Mouse (Mus musculus): ENCODE measurements around the gene Ccdc163. TPM values are rescaled to one million over a fixed set of nuclear protein-coding genes. Genes with fewer than 3 reads are reported as not detected.

Gene Ccdc163
- total RNA-seq, 1 experiment = 21.9 TPM

GRCm38 (mm10) chr4:116692146-116692545, 16.2 kb upstream of the Ccdc163 start:
- peaks cover 69% of the 10 kb centered on the region for H3K36me3 ChIP-seq (ENCODE audit: control insufficient read depth, insufficient read depth, low read length, poor library complexity, severe bottlenecking)
- H3K9me3 ChIP-seq (ENCODE audit: control insufficient read depth, insufficient read depth, low read depth, low read length) = no peaks in the 10 kb centered on the region
- in situ Hi-C loops (cut with MboI; ENCODE audit: low sequenced_read_pairs in 2 of 2, unreplicated experiment in 2 of 2) = no loop called here
- H3K4me1 ChIP-seq (ENCODE audit: control insufficient read depth in 2 of 2, insufficient read depth in 2 of 2, low read length in 2 of 2, poor library complexity in 1 of 2) = peaks cover 2 to 3% of the 10 kb centered on the region in 2 experiments; a peak in 1 of 4 replicates
- no peak overlapping the region for H3K4me3 ChIP-seq (ENCODE audit: insufficient read depth in 1 of 2, low read depth in 1 of 2, low read length in 2 of 2, poor library complexity in 1 of 2, severe bottlenecking in 1 of 2)
- DNase-seq (ENCODE audit: low read depth, low spot score) = no peak
- H3K27ac ChIP-seq (ENCODE audit: insufficient read depth, low read depth, low read length, poor library complexity, severe bottlenecking) = no peak overlapping the region
- TF ChIP-seq ZC3H11A (IDR thresholded peaks at IDR 0.05; ENCODE audit: borderline replicate concordance, low read depth, low read length) = no peak
- TF ChIP-seq ZNF384 (IDR thresholded peaks at IDR 0.05; ENCODE audit: low read depth, low read length) = no peak
- TF ChIP-seq MAFK (IDR thresholded peaks at IDR 0.05; ENCODE audit: insufficient read depth, low read depth, low read length) = no peak
- no peak overlapping the region for H3K9ac ChIP-seq (ENCODE audit: insufficient read depth, low read depth, low read length, poor library complexity, severe bottlenecking)

GRCm38 (mm10) chr4:116693785-116694184, 14.5 kb upstream of the Ccdc163 start:
- in situ Hi-C loops (cut with MboI; ENCODE audit: low sequenced_read_pairs in 2 of 2, unreplicated experiment in 2 of 2) = no loop called here
- H3K9ac ChIP-seq (ENCODE audit: insufficient read depth, low read depth, low read length, poor library complexity, severe bottlenecking) = no peak overlapping the region
- no peaks in the 10 kb centered on the region for H3K9me3 ChIP-seq (ENCODE audit: control insufficient read depth, insufficient read depth, low read depth, low read length)
- H3K4me3 ChIP-seq (ENCODE audit: insufficient read depth in 1 of 2, low read depth in 1 of 2, low read length in 2 of 2, poor library complexity in 1 of 2, severe bottlenecking in 1 of 2) = no peak overlapping the region
- no peak for DNase-seq (ENCODE audit: low read depth, low spot score)
- no peak overlapping the region for H3K27ac ChIP-seq (ENCODE audit: insufficient read depth, low read depth, low read length, poor library complexity, severe bottlenecking)
- TF ChIP-seq ZNF384 (IDR thresholded peaks at IDR 0.05; ENCODE audit: low read depth, low read length) = no peak
- no peak for TF ChIP-seq ZC3H11A (IDR thresholded peaks at IDR 0.05; ENCODE audit: borderline replicate concordance, low read depth, low read length)
- no peak for TF ChIP-seq CHD2 (IDR thresholded peaks at IDR 0.05; ENCODE audit: low read depth, low read length)
- TF ChIP-seq HCFC1 (IDR thresholded peaks at IDR 0.05; ENCODE audit: borderline replicate concordance, insufficient read depth, low read length) = no peak
- no peak for TF ChIP-seq MAFK (IDR thresholded peaks at IDR 0.05; ENCODE audit: insufficient read depth, low read depth, low read length)
- H3K36me3 ChIP-seq (ENCODE audit: control insufficient read depth, insufficient read depth, low read length, poor library complexity, severe bottlenecking) = peaks cover 72% of the 10 kb centered on the region
- peaks cover 0 to 2% of the 10 kb centered on the region in 2 experiments; a peak in 1 of 4 replicates for H3K4me1 ChIP-seq (ENCODE audit: control insufficient read depth in 2 of 2, insufficient read depth in 2 of 2, low read length in 2 of 2, poor library complexity in 1 of 2)

GRCm38 (mm10) chr4:116698693-116699342, 9.5 kb upstream of the Ccdc163 start:
- Histone ChIP-seq H3K36me3 (ENCODE audit: control insufficient read depth, insufficient read depth, low read length, poor library complexity, severe bottlenecking) (peaks cover 37% of the 10 kb centered on the region), H3K9ac (ENCODE audit: insufficient read depth, low read depth, low read length, poor library complexity, severe bottlenecking) (no peak overlapping the region), H3K27ac (ENCODE audit: insufficient read depth, low read depth, low read length, poor library complexity, severe bottlenecking) (no peak overlapping the region), H3K4me1 (ENCODE audit: control insufficient read depth in 2 of 2, insufficient read depth in 2 of 2, low read length in 2 of 2, poor library complexity in 1 of 2) (no peaks in the 10 kb centered on the region), H3K4me3 (ENCODE audit: insufficient read depth in 1 of 2, low read depth in 1 of 2, low read length in 2 of 2, poor library complexity in 1 of 2, severe bottlenecking in 1 of 2) (no peak overlapping the region), H3K9me3 (ENCODE audit: control insufficient read depth, insufficient read depth, low read depth, low read length) (no peaks in the 10 kb centered on the region)
- in situ Hi-C loops (cut with MboI; ENCODE audit: low sequenced_read_pairs in 2 of 2, unreplicated experiment in 2 of 2) = no loop called here
- DNase-seq (ENCODE audit: low read depth, low spot score) = no peak
- no peak for TF ChIP-seq CHD2 (IDR thresholded peaks at IDR 0.05; ENCODE audit: low read depth, low read length)
- TF ChIP-seq ZC3H11A (IDR thresholded peaks at IDR 0.05; ENCODE audit: borderline replicate concordance, low read depth, low read length) = no peak
- TF ChIP-seq MAFK (IDR thresholded peaks at IDR 0.05; ENCODE audit: insufficient read depth, low read depth, low read length) = no peak
- TF ChIP-seq HCFC1 (IDR thresholded peaks at IDR 0.05; ENCODE audit: borderline replicate concordance, insufficient read depth, low read length) = no peak
- TF ChIP-seq ZNF384 (IDR thresholded peaks at IDR 0.05; ENCODE audit: low read depth, low read length) = no peak

- in situ Hi-C loops (cut with MboI; ENCODE audit: low sequenced_read_pairs in 2 of 2, unreplicated experiment in 2 of 2) = no loop called here
- Histone ChIP-seq H3K4me3 (ENCODE audit: insufficient read depth in 1 of 2, low read depth in 1 of 2, low read length in 2 of 2, poor library complexity in 1 of 2, severe bottlenecking in 1 of 2) (no peak overlapping the region), H3K27ac (ENCODE audit: insufficient read depth, low read depth, low read length, poor library complexity, severe bottlenecking) (no peak overlapping the region), H3K9ac (ENCODE audit: insufficient read depth, low read depth, low read length, poor library complexity, severe bottlenecking) (no peak overlapping the region), H3K36me3 (ENCODE audit: control insufficient read depth, insufficient read depth, low read length, poor library complexity, severe bottlenecking) (peaks cover 27% of the 10 kb centered on the region), H3K4me1 (ENCODE audit: control insufficient read depth in 2 of 2, insufficient read depth in 2 of 2, low read length in 2 of 2, poor library complexity in 1 of 2) (no peaks in the 10 kb centered on the region), H3K9me3 (ENCODE audit: control insufficient read depth, insufficient read depth, low read depth, low read length) (no peaks in the 10 kb centered on the region)
- no peak for DNase-seq (ENCODE audit: low read depth, low spot score)
- TF ChIP-seq MAFK (IDR thresholded peaks at IDR 0.05; ENCODE audit: insufficient read depth, low read depth, low read length) (no peak), CHD2 (IDR thresholded peaks at IDR 0.05; ENCODE audit: low read depth, low read length) (no peak), ZC3H11A (IDR thresholded peaks at IDR 0.05; ENCODE audit: borderline replicate concordance, low read depth, low read length) (no peak), HCFC1 (IDR thresholded peaks at IDR 0.05; ENCODE audit: borderline replicate concordance, insufficient read depth, low read length) (no peak), ZNF384 (IDR thresholded peaks at IDR 0.05; ENCODE audit: low read depth, low read length) (no peak)
These were observed 7.3 kb upstream of the Ccdc163 start for GRCm38 (mm10) chr4:116700964-116701363.

All from ES-E14 (cell line).